ENCODE assay signal across 32 mouse cellular contexts in the genomic region with DNA sequence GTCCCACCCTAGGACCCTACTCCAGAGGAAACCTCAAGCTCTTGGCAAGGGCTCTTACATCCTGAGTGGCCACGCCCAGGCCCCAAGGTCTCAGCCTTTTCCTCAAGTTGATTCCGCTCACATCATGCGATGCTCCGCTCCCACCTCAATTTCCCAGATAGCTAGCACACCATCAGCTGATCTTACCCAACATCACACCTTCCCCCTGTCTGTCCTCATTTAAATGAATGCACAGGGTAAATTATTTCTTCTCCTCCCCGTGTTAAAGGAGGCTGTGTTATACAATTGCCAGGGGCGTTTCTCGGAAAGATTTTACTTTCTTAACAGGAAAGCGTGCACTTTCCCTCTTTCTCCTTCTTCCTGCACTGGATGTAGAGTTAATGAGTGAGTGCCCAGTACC. TPM values are rescaled to one million over a fixed set of nuclear protein-coding genes. Genes with fewer than 3 reads are reported as not detected.
DNase-seq lines count a peak whose midpoint lies in the region; ATAC-seq and TF ChIP-seq lines count a peak whose summit lies in the region.
"Had no signal": no experiment of that assay in that cellular context is flagged by ENCODE, and none has a peak within 500 bp of the region (broad histone marks: within the 10 kb centered on the region; RNA-seq: fewer than 3 reads in every experiment).

No protein-coding gene starts in this region.

- H3K36me3 ChIP-seq in midbrain, embryonic 11.5 days (ENCODE audit: control insufficient read depth, insufficient read depth, low read length) = no peaks in the 10 kb centered on the region
- H3K36me3 ChIP-seq in midbrain, embryonic 16.5 days (ENCODE audit: control insufficient read depth, insufficient read depth, low read length) = no peaks in the 10 kb centered on the region
- H3K36me3 ChIP-seq: embryonic facial prominence, embryonic 10.5 days; embryonic facial prominence, embryonic 13.5 days; forebrain, embryonic 12.5 days; forebrain, embryonic 15.5 days; G1E; heart, embryonic 12.5 days; heart, embryonic 15.5 days had no signal

- H3K9ac ChIP-seq in midbrain, embryonic 11.5 days (ENCODE audit: low read length) = no peak overlapping the region
- no peak overlapping the region for H3K9ac ChIP-seq in midbrain, embryonic 16.5 days (ENCODE audit: low read depth, low read length)
- H3K9ac ChIP-seq: embryonic facial prominence, embryonic 13.5 days; forebrain, embryonic 12.5 days; forebrain, embryonic 15.5 days; heart, embryonic 12.5 days; heart, embryonic 15.5 days; hindbrain, embryonic 14.5 days had no signal

- no peaks in the 10 kb centered on the region for H3K4me1 ChIP-seq in midbrain, embryonic 11.5 days (ENCODE audit: control insufficient read depth, insufficient read depth, low read length)
- no peaks in the 10 kb centered on the region for H3K4me1 ChIP-seq in midbrain, embryonic 16.5 days (ENCODE audit: control insufficient read depth, insufficient read depth, low read length)
- H3K4me1 ChIP-seq: embryonic facial prominence, embryonic 10.5 days; forebrain, embryonic 12.5 days; forebrain, embryonic 15.5 days had no signal

- H3K27ac ChIP-seq in left cerebral cortex, adult 2 months = peak overlapping the region; percentile 83
- H3K27ac ChIP-seq in midbrain, embryonic 11.5 days (ENCODE audit: low read depth, low read length) = no peak overlapping the region
- H3K27ac ChIP-seq in midbrain, embryonic 16.5 days (ENCODE audit: low read length) = no peak overlapping the region
- H3K27ac ChIP-seq: embryonic facial prominence, embryonic 10.5 days; embryonic facial prominence, embryonic 13.5 days; forebrain, embryonic 12.5 days; forebrain, embryonic 15.5 days; gastrocnemius, adult 2 months; heart, embryonic 15.5 days; hindbrain, embryonic 14.5 days; hindbrain, postnatal 0 days had no signal

- H3K4me3 ChIP-seq in left cerebral cortex, adult 2 months = no peak overlapping the region
- H3K4me3 ChIP-seq in midbrain, embryonic 11.5 days (ENCODE audit: low read depth, low read length) = no peak overlapping the region
- no peak overlapping the region for H3K4me3 ChIP-seq in midbrain, embryonic 16.5 days (ENCODE audit: low read depth, low read length)
- H3K4me3 ChIP-seq: embryonic facial prominence, embryonic 10.5 days; embryonic facial prominence, embryonic 13.5 days; erythroblast, embryonic 14.5 days; forebrain, embryonic 12.5 days; forebrain, embryonic 15.5 days; gastrocnemius, adult 2 months; heart, embryonic 12.5 days; heart, embryonic 15.5 days had no signal

- peak; percentile 86 for DNase-seq in heart, adult 11 months
- no peak for DNase-seq in heart, postnatal 14 days
- no peak for DNase-seq in left cerebral cortex, adult 2 months (ENCODE audit: extremely low spot score in 1 of 2, low spot score in 2 of 2)
- no peak for DNase-seq in left cerebral cortex, postnatal 14 days (ENCODE audit: low spot score in 2 of 2)
- peak; percentile 44 for DNase-seq in midbrain, embryonic 11.5 days (ENCODE audit: low spot score, missing footprints)
- no peak for DNase-seq in layer of hippocampus, adult 18-20 months (ENCODE audit: low spot score in 2 of 2)
- DNase-seq: adrenal gland, postnatal 10 days; adrenal gland, postnatal 36 days; B cell, adult 2 months; cerebellum, adult 11 months; cerebellum, adult 2 months; cerebellum, adult 9-11 months; cerebellum, postnatal 25 days; embryo, embryonic 11 days; gastrocnemius, adult 2 months; gastrocnemius, postnatal 14 days; heart, adult 18-20 months; heart, postnatal 10 days; heart, postnatal 4 days had no signal

- 93% methylated on average over 8 of the region's 8 CpGs for WGBS in midbrain, embryonic 11.5 days
- WGBS in midbrain, embryonic 16.5 days = 95% methylated on average over 8 of the region's 8 CpGs

- intact Hi-C loops in heart, postnatal 14 days (cut with DNase I) = no loop called here
- intact Hi-C loops in left cerebral cortex, adult 2 months (cut with DNase I) = loop anchor here (10.0 kb wide), 1 partner anchor 246 kb away; a partner anchor contains a TSS
- intact Hi-C loops in left cerebral cortex, postnatal 14 days (cut with DNase I) = no loop called here

- no peaks in the 10 kb centered on the region for H3K27me3 ChIP-seq in midbrain, embryonic 11.5 days (ENCODE audit: control insufficient read depth, insufficient read depth, low read length)
- no peaks in the 10 kb centered on the region for H3K27me3 ChIP-seq in midbrain, embryonic 16.5 days (ENCODE audit: control insufficient read depth, insufficient read depth, low read depth, low read length)
- H3K27me3 ChIP-seq: CH12.LX; embryonic facial prominence, embryonic 13.5 days; forebrain, embryonic 12.5 days; forebrain, embryonic 15.5 days; Patski had no signal

- no peak for ATAC-seq in midbrain, embryonic 11.5 days (ENCODE audit: low FRiP score)
- no peak for ATAC-seq in midbrain, embryonic 16.5 days
- ATAC-seq: forebrain, embryonic 15.5 days; hindbrain, postnatal 0 days; Patski had no signal

- no peaks in the 10 kb centered on the region for H3K9me3 ChIP-seq in midbrain, embryonic 11.5 days (ENCODE audit: control insufficient read depth, low read length)
- no peaks in the 10 kb centered on the region for H3K9me3 ChIP-seq in midbrain, embryonic 16.5 days (replicated peaks; ENCODE audit: control insufficient read depth, low read length, poor library complexity, severe bottlenecking)
- H3K9me3 ChIP-seq: embryonic facial prominence, embryonic 10.5 days; embryonic facial prominence, embryonic 13.5 days; forebrain, embryonic 12.5 days; forebrain, embryonic 15.5 days; G1E; heart, embryonic 15.5 days had no signal

- H3K4me2 ChIP-seq in midbrain, embryonic 11.5 days = no peak overlapping the region
- H3K4me2 ChIP-seq in midbrain, embryonic 16.5 days (ENCODE audit: low read length) = no peak overlapping the region
- H3K4me2 ChIP-seq: embryonic facial prominence, embryonic 13.5 days; forebrain, embryonic 12.5 days; forebrain, embryonic 15.5 days; heart, embryonic 12.5 days; heart, embryonic 15.5 days; hindbrain, embryonic 14.5 days had no signal

- TF ChIP-seq CTCF in left cerebral cortex, adult 2 months (IDR thresholded peaks at IDR 0.05) = no peak

RNA-seq across cellular contexts. Expression of a gene that starts 31.9 kb away (rescaled TPM):
- 10 to 100 TPM in 1 of 2 experiments, 1 to 10 TPM in 1; 9.4 to 10.6 TPM for total RNA-seq in heart, postnatal 14 days (2021)
- total RNA-seq in left cerebral cortex, adult 2 months (2021) = 10 to 100 TPM in 1 of 2 experiments, 1 to 10 TPM in 1; 9.1 to 13.1 TPM
- 10 to 100 TPM; 10.9 to 11.3 TPM for total RNA-seq in left cerebral cortex, postnatal 14 days (2021)
- 22.8 and 29.3 TPM in 2 replicates for polyA plus RNA-seq in midbrain, embryonic 11.5 days (2014; fragmentation: Nextera tagmentation; extraction: Ambion mirVana)
- 16.6 and 19.7 TPM in 2 replicates for polyA plus RNA-seq in midbrain, embryonic 16.5 days (2015; fragmentation: Nextera tagmentation; extraction: Ambion mirVana)
- 10 to 100 TPM in 1 of 2 experiments, 1 to 10 TPM in 1; 9.4 to 10.0 TPM for total RNA-seq in layer of hippocampus, adult 18-20 months (2021)

Comparison
In these comparisons a context has a peak if more than half of its experiments do, and no peak if none do; other contexts are left out.
1. DNase-seq: peak in heart, adult 11 months (single experiment) and midbrain, embryonic 11.5 days (single experiment); none in heart, postnatal 14 days (0 of 2), left cerebral cortex, adult 2 months (0 of 2), left cerebral cortex, postnatal 14 days (0 of 2) and layer of hippocampus, adult 18-20 months (0 of 2).